Mouse (Mus musculus) brain, embryonic 14.5 days (tissue): ENCODE measurements at regions not wholly inside any gene's neighbourhood (a gene's known extent, or its start where the extent isn't known, plus 50 kb on each side); places are given as distances from the start of the nearest gene placed in this dataset.

Source experiments
- CTCF ChIP-seq: fragments of 200-500 bp; IDR thresholded peaks from 2 replicates; pipeline ENCODE4 v1.5.1; 2012; ENCODE audit warnings: inconsistent platforms, mild to moderate bottlenecking, moderate library complexity, borderline replicate concordance; ENCODE audit not compliant: insufficient read depth, insufficient read length; ENCODE audit errors: extremely low read depth
- POLR2A ChIP-seq: fragments of 200-500 bp; IDR thresholded peaks from 2 replicates; pipeline ENCODE4 v1.6.1; 2012; ENCODE audit warnings: mild to moderate bottlenecking, inconsistent platforms, borderline replicate concordance; ENCODE audit not compliant: poor library complexity, insufficient read depth, insufficient read length, severe bottlenecking; ENCODE audit errors: extremely low read depth

- no peak for TF ChIP-seq CTCF
- TF ChIP-seq POLR2A: no peak
Observed at GRCm38 (mm10) chr7:36348195-36348594, 349.7 kb upstream of the Tshz3 start.
